Mouse (Mus musculus) brain, embryonic 14.5 days (tissue): ENCODE measurements around the gene Gm9936. TPM values are rescaled to one million over a fixed set of nuclear protein-coding genes. Genes with fewer than 3 reads are reported as not detected.

Experiments
- DNase-seq: peaks from one replicate; pipeline ENCODE4 v3.0.0-alpha.2; 2011; ENCODE audit warnings: low read depth
- CTCF ChIP-seq: fragments of 200-500 bp; IDR thresholded peaks from 2 replicates; pipeline ENCODE4 v1.5.1; 2012; ENCODE audit warnings: inconsistent platforms, mild to moderate bottlenecking, moderate library complexity, borderline replicate concordance; ENCODE audit not compliant: insufficient read depth, insufficient read length; ENCODE audit errors: extremely low read depth
- POLR2A ChIP-seq: fragments of 200-500 bp; IDR thresholded peaks from 2 replicates; pipeline ENCODE4 v1.6.1; 2012; ENCODE audit warnings: mild to moderate bottlenecking, inconsistent platforms, borderline replicate concordance; ENCODE audit not compliant: poor library complexity, insufficient read depth, insufficient read length, severe bottlenecking; ENCODE audit errors: extremely low read depth
- polyA plus RNA-seq: library from polyadenylated mRNA; depleted of rRNA; stranded (reverse); fragments of >200 nt; gene quantifications from 2 replicates; pipeline ENCODE4 v1.2.3, GENCODE M21; 2012

Gene Gm9936
- polyA plus RNA-seq, 1 experiment: 2.6 TPM

- no peak for DNase-seq
- TF ChIP-seq POLR2A (no peak), CTCF (no peak)
Measured at GRCm38 (mm10) chr5:114829740-114830139, 28.7 kb downstream of the Gm9936 start.

- no peak for TF ChIP-seq CTCF
- no peak for DNase-seq
Measured at GRCm38 (mm10) chr5:114827427-114827826, 31.1 kb downstream of the Gm9936 start.

GRCm38 (mm10) chr5:114825978-114826691, 32.3 kb downstream of the Gm9936 start:
- TF ChIP-seq POLR2A (peak; percentile 22; the same call in 1 of the 2 replicates), CTCF (peak; percentile 17; the same call in 1 of the 2 replicates)
- DNase-seq: peak; percentile 95

GRCm38 (mm10) chr5:114824197-114824596, 34.3 kb downstream of the Gm9936 start:
- DNase-seq: peak; percentile 68
- peak; percentile 65; the same call in 1 of the 2 replicates for TF ChIP-seq CTCF
- TF ChIP-seq POLR2A: no peak

- DNase-seq: peak; percentile 95
Measured at GRCm38 (mm10) chr5:114822796-114823688, 35.4 kb downstream of the Gm9936 start, which contains the start of gene 1500011B03Rik. 1500011B03Rik (minus strand) TSS chr5:114823468.

GRCm38 (mm10) chr5:114818124-114818523, 40.4 kb downstream of the Gm9936 start:
- no peak for TF ChIP-seq CTCF
- no peak for TF ChIP-seq POLR2A
- no peak for DNase-seq

More at GRCm38 (mm10) chr5:114822796-114823688, 35.4 kb downstream of the Gm9936 start, which contains the start of gene 1500011B03Rik:
- TF ChIP-seq POLR2A (peak; percentile 70; the same call in 1 of the 2 replicates), CTCF (no peak)

- TF ChIP-seq POLR2A (no peak), CTCF (no peak)
- DNase-seq: peak; percentile 22
Measured at GRCm38 (mm10) chr5:114816599-114816998, 41.9 kb downstream of the Gm9936 start.

GRCm38 (mm10) chr5:114813525-114814181, 44.8 kb downstream of the Gm9936 start:
- peak; percentile 97 for DNase-seq
- TF ChIP-seq CTCF (no peak), POLR2A (peak; percentile 90)

GRCm38 (mm10) chr5:114809826-114810225, 48.7 kb downstream of the Gm9936 start:
- no peak for DNase-seq
- TF ChIP-seq CTCF: no peak
- TF ChIP-seq POLR2A: no peak

GRCm38 (mm10) chr5:114809181-114809756, 49.2 kb downstream of the Gm9936 start:
- no peak for DNase-seq
- TF ChIP-seq POLR2A (no peak), CTCF (no peak)
